Mouse (Mus musculus) brain, embryonic 14.5 days (tissue): ENCODE measurements around the gene Galnt14.

Experiments used
- CTCF ChIP-seq: fragments of 200-500 bp; IDR thresholded peaks from 2 replicates; pipeline ENCODE4 v1.5.1; 2012; ENCODE audit warnings: inconsistent platforms, mild to moderate bottlenecking, moderate library complexity, borderline replicate concordance; ENCODE audit not compliant: insufficient read depth, insufficient read length; ENCODE audit errors: extremely low read depth
- POLR2A ChIP-seq: fragments of 200-500 bp; IDR thresholded peaks from 2 replicates; pipeline ENCODE4 v1.6.1; 2012; ENCODE audit warnings: mild to moderate bottlenecking, inconsistent platforms, borderline replicate concordance; ENCODE audit not compliant: poor library complexity, insufficient read depth, insufficient read length, severe bottlenecking; ENCODE audit errors: extremely low read depth

GRCm38 (mm10) chr17:73568204-73568603, 142.0 kb downstream of the Galnt14 start:
- TF ChIP-seq CTCF (no peak), POLR2A (no peak)
